Mouse (Mus musculus): ENCODE measurements around the gene Slc1a2. TPM values are rescaled to one million over a fixed set of nuclear protein-coding genes. Genes with fewer than 3 reads are reported as not detected.

The Slc1a2 gene
- polyA plus RNA-seq, 1 experiment from 2014 or later, result 0.27 TPM

- WGBS, result 84% methylated on average over 7 of the region's 7 CpGs
Observed at GRCm38 (mm10) chr2:102685371-102686107, 27.1 kb downstream of the Slc1a2 start.

GRCm38 (mm10) chr2:102686108-102686450 lies 27.6 kb downstream of the Slc1a2 start:
- H3K27ac ChIP-seq (ENCODE audit: low read depth, low read length), result no peak overlapping the region
- H3K27me3 ChIP-seq (replicated peaks; ENCODE audit: control insufficient read depth, insufficient read depth, low read length), result no peaks in the 10 kb centered on the region
- no peak overlapping the region for H3K9ac ChIP-seq (ENCODE audit: low read depth, low read length)
- 56% methylated on average over 9 of the region's 9 CpGs for WGBS
- no peak for TF ChIP-seq CTCF (IDR thresholded peaks at IDR 0.05; ENCODE audit: low read depth)
- H3K36me3 ChIP-seq (ENCODE audit: control insufficient read depth, insufficient read depth), result no peaks in the 10 kb centered on the region
- no peaks in the 10 kb centered on the region for H3K9me3 ChIP-seq (ENCODE audit: control insufficient read depth)
- H3K4me1 ChIP-seq (replicated peaks; ENCODE audit: control insufficient read depth, insufficient read depth, low read length), result no peaks in the 10 kb centered on the region
- H3K4me3 ChIP-seq (ENCODE audit: low read depth, low read length), result no peak overlapping the region
- H3K4me2 ChIP-seq (replicated peaks; ENCODE audit: low read depth), result no peak overlapping the region
- ATAC-seq, result no peak

More at GRCm38 (mm10) chr2:102685371-102686107, 27.1 kb downstream of the Slc1a2 start:
- no peaks in the 10 kb centered on the region for H3K4me1 ChIP-seq (replicated peaks; ENCODE audit: control insufficient read depth, insufficient read depth, low read length)
- H3K36me3 ChIP-seq (ENCODE audit: control insufficient read depth, insufficient read depth), result no peaks in the 10 kb centered on the region
- no peak overlapping the region for H3K9ac ChIP-seq (ENCODE audit: low read depth, low read length)
- H3K4me2 ChIP-seq (replicated peaks; ENCODE audit: low read depth), result no peak overlapping the region
- no peak for ATAC-seq
- H3K4me3 ChIP-seq (ENCODE audit: low read depth, low read length), result no peak overlapping the region
- no peak overlapping the region for H3K27ac ChIP-seq (ENCODE audit: low read depth, low read length)
- peak; percentile 75 for TF ChIP-seq CTCF (IDR thresholded peaks at IDR 0.05; ENCODE audit: low read depth)
- no peaks in the 10 kb centered on the region for H3K27me3 ChIP-seq (replicated peaks; ENCODE audit: control insufficient read depth, insufficient read depth, low read length)
- no peaks in the 10 kb centered on the region for H3K9me3 ChIP-seq (ENCODE audit: control insufficient read depth)

GRCm38 (mm10) chr2:102693556-102693955 lies 35.1 kb downstream of the Slc1a2 start:
- TF ChIP-seq CTCF (IDR thresholded peaks at IDR 0.05; ENCODE audit: low read depth), result no peak
- Histone ChIP-seq H3K9ac (ENCODE audit: low read depth, low read length) (no peak overlapping the region), H3K27ac (ENCODE audit: low read depth, low read length) (no peak overlapping the region), H3K27me3 (replicated peaks; ENCODE audit: control insufficient read depth, insufficient read depth, low read length) (no peaks in the 10 kb centered on the region), H3K36me3 (ENCODE audit: control insufficient read depth, insufficient read depth) (no peaks in the 10 kb centered on the region), H3K4me2 (replicated peaks; ENCODE audit: low read depth) (no peak overlapping the region), H3K4me3 (ENCODE audit: low read depth, low read length) (no peak overlapping the region), H3K9me3 (ENCODE audit: control insufficient read depth) (no peaks in the 10 kb centered on the region), H3K4me1 (replicated peaks; ENCODE audit: control insufficient read depth, insufficient read depth, low read length) (no peaks in the 10 kb centered on the region)
- 34% methylated on average over 7 of the region's 7 CpGs for WGBS
- ATAC-seq, result no peak

GRCm38 (mm10) chr2:102694750-102695149 lies 36.3 kb downstream of the Slc1a2 start:
- Histone ChIP-seq H3K4me2 (replicated peaks; ENCODE audit: low read depth) (no peak overlapping the region), H3K4me3 (ENCODE audit: low read depth, low read length) (no peak overlapping the region), H3K4me1 (replicated peaks; ENCODE audit: control insufficient read depth, insufficient read depth, low read length) (no peaks in the 10 kb centered on the region), H3K27ac (ENCODE audit: low read depth, low read length) (no peak overlapping the region), H3K9me3 (ENCODE audit: control insufficient read depth) (no peaks in the 10 kb centered on the region), H3K36me3 (ENCODE audit: control insufficient read depth, insufficient read depth) (no peaks in the 10 kb centered on the region), H3K9ac (ENCODE audit: low read depth, low read length) (no peak overlapping the region), H3K27me3 (replicated peaks; ENCODE audit: control insufficient read depth, insufficient read depth, low read length) (no peaks in the 10 kb centered on the region)
- no peak for ATAC-seq
- WGBS, result 89% methylated on average over 4 of the region's 4 CpGs
- no peak for TF ChIP-seq CTCF (IDR thresholded peaks at IDR 0.05; ENCODE audit: low read depth)

- Histone ChIP-seq H3K9me3 (ENCODE audit: control insufficient read depth) (no peaks in the 10 kb centered on the region), H3K4me2 (replicated peaks; ENCODE audit: low read depth) (no peak overlapping the region), H3K27ac (ENCODE audit: low read depth, low read length) (no peak overlapping the region), H3K36me3 (ENCODE audit: control insufficient read depth, insufficient read depth) (no peaks in the 10 kb centered on the region), H3K4me1 (replicated peaks; ENCODE audit: control insufficient read depth, insufficient read depth, low read length) (no peaks in the 10 kb centered on the region), H3K27me3 (replicated peaks; ENCODE audit: control insufficient read depth, insufficient read depth, low read length) (no peaks in the 10 kb centered on the region), H3K4me3 (ENCODE audit: low read depth, low read length) (no peak overlapping the region), H3K9ac (ENCODE audit: low read depth, low read length) (no peak overlapping the region)
- ATAC-seq, result no peak
- TF ChIP-seq CTCF (IDR thresholded peaks at IDR 0.05; ENCODE audit: low read depth), result no peak
Observed at GRCm38 (mm10) chr2:102695541-102695940, 37.1 kb downstream of the Slc1a2 start.

GRCm38 (mm10) chr2:102697732-102698131 lies 39.3 kb downstream of the Slc1a2 start:
- Histone ChIP-seq H3K27me3 (replicated peaks; ENCODE audit: control insufficient read depth, insufficient read depth, low read length) (no peaks in the 10 kb centered on the region), H3K4me2 (replicated peaks; ENCODE audit: low read depth) (no peak overlapping the region), H3K4me1 (replicated peaks; ENCODE audit: control insufficient read depth, insufficient read depth, low read length) (no peaks in the 10 kb centered on the region), H3K9ac (ENCODE audit: low read depth, low read length) (no peak overlapping the region), H3K27ac (ENCODE audit: low read depth, low read length) (no peak overlapping the region), H3K9me3 (ENCODE audit: control insufficient read depth) (no peaks in the 10 kb centered on the region), H3K36me3 (ENCODE audit: control insufficient read depth, insufficient read depth) (no peaks in the 10 kb centered on the region), H3K4me3 (ENCODE audit: low read depth, low read length) (no peak overlapping the region)
- no peak for TF ChIP-seq CTCF (IDR thresholded peaks at IDR 0.05; ENCODE audit: low read depth)
- 52% methylated on average over 2 of the region's 2 CpGs for WGBS
- ATAC-seq, result no peak
